Mouse (Mus musculus) CH12.LX (cell line): ENCODE measurements around the gene Ppard. TPM values are rescaled to one million over a fixed set of nuclear protein-coding genes. Genes with fewer than 3 reads are reported as not detected.
A peak's percentile ranks its signal among the peaks of the same experiment; 100 is the strongest.
"Not testable (repeated sequence)": the region's sequence is repeated elsewhere in the genome, so short reads cannot be mapped to it uniquely, and the experiment has no call there.

ENCODE experiments used
- DNase-seq: peaks from one replicate; pipeline ENCODE4 v3.0.0-alpha.2; 2013; ENCODE audit errors: extremely low read depth
- H3K27ac ChIP-seq: 2 replicates; pipeline ENCODE4 v1.5.1; 2012; ENCODE audit warnings: low read depth, mild to moderate bottlenecking, control low read depth, moderate library complexity; ENCODE audit not compliant: insufficient read depth
- H3K27me3 ChIP-seq: replicated peaks from 2 replicates; pipeline ENCODE3; 2012; ENCODE audit warnings: inconsistent platforms
- H3K36me3 ChIP-seq, 2 experiments: replicated peaks in 1 of 2; 2 replicates each; pipeline versions ENCODE3 to v1.6.1; 2012; ENCODE audit warnings: inconsistent platforms in 1 of 2, low read length in 1 of 2, mild to moderate bottlenecking in 1 of 2, mixed read lengths in 1 of 2, moderate library complexity in 1 of 2; ENCODE audit not compliant: control insufficient read depth in 1 of 2, insufficient read depth in 1 of 2
- H3K4me1 ChIP-seq, 2 experiments: 2 replicates each; pipeline ENCODE4 v1.6.1; 2012; ENCODE audit warnings: inconsistent platforms in 1 of 2, moderate library complexity in 1 of 2; ENCODE audit not compliant: insufficient read depth in 2 of 2, control insufficient read depth in 1 of 2
- H3K4me2 ChIP-seq: 2 replicates; pipeline ENCODE4 v1.6.1; 2012; ENCODE audit warnings: low read depth, mild to moderate bottlenecking, control low read depth; ENCODE audit not compliant: poor library complexity, insufficient read depth, severe bottlenecking
- H3K4me3 ChIP-seq, 3 experiments: fragments of 150-350 bp in 1 of 3; sonication (generic) in 1 of 3; replicated peaks in 1 of 3; 2 replicates each; pipeline versions ENCODE3 to v1.5.1; 2011 to 2012; ENCODE audit warnings: low read depth in 2 of 3, low read length in 2 of 3, mild to moderate bottlenecking in 2 of 3, moderate library complexity in 2 of 3, control low read depth in 1 of 3, improper control_type of control experiment in 1 of 3, inconsistent platforms in 1 of 3, mixed read lengths in 1 of 3; ENCODE audit not compliant: poor library complexity in 1 of 3
- H3K79me2 ChIP-seq: replicated peaks from 2 replicates; pipeline ENCODE4 v1.6.1; 2012; ENCODE audit warnings: mild to moderate bottlenecking, moderate library complexity; ENCODE audit not compliant: control insufficient read depth, poor library complexity, insufficient read depth, severe bottlenecking; ENCODE audit errors: extremely low read depth
- H3K9ac ChIP-seq: 2 replicates; pipeline ENCODE4 v1.6.1; 2012; ENCODE audit warnings: low read depth, mild to moderate bottlenecking, control low read depth, moderate library complexity; ENCODE audit not compliant: insufficient read depth
- H3K9me3 ChIP-seq: replicated peaks from 2 replicates; pipeline ENCODE3; 2012; ENCODE audit warnings: low read length, inconsistent platforms, mixed read lengths
- BHLHE40 ChIP-seq: IDR thresholded peaks from 2 replicates; pipeline ENCODE4 v1.6.1; 2011; ENCODE audit warnings: mild to moderate bottlenecking, low read depth, low read length, improper control_type of control experiment
- CHD2 ChIP-seq: IDR thresholded peaks from 2 replicates; pipeline ENCODE4 v1.6.1; 2011; ENCODE audit warnings: low read length, improper control_type of control experiment
- CTCF ChIP-seq, 2 experiments: IDR thresholded peaks in 1 of 2; conservative IDR thresholded peaks in 1 of 2; 2 replicates each; pipeline ENCODE4 v1.5.1; 2011 to 2012; ENCODE audit warnings: low read depth in 2 of 2, low read length in 2 of 2, improper control_type of control experiment in 1 of 2, inconsistent platforms in 1 of 2, mild to moderate bottlenecking in 1 of 2, moderate library complexity in 1 of 2
- E2F4 ChIP-seq: IDR thresholded peaks from 2 replicates; pipeline ENCODE4 v1.6.1; 2011; ENCODE audit warnings: low read depth, low read length, improper control_type of control experiment; ENCODE audit not compliant: insufficient replicate concordance
- ELF1 ChIP-seq: IDR thresholded peaks from 2 replicates; pipeline ENCODE4 v1.6.1; 2014; ENCODE audit warnings: low read depth, mild to moderate bottlenecking, inconsistent platforms, low read length, improper control_type of control experiment
- IRF4 ChIP-seq: IDR thresholded peaks from 2 replicates; pipeline ENCODE4 v1.6.1; 2014; ENCODE audit warnings: low read depth, mild to moderate bottlenecking, inconsistent platforms, low read length, improper control_type of control experiment
- MAX ChIP-seq: IDR thresholded peaks from 2 replicates; pipeline ENCODE4 v1.6.1; 2011; ENCODE audit warnings: low read length, improper control_type of control experiment
- MAZ ChIP-seq: IDR thresholded peaks from 2 replicates; pipeline ENCODE4 v1.6.1; 2012; ENCODE audit warnings: low read depth, mild to moderate bottlenecking, inconsistent platforms, low read length, improper control_type of control experiment, moderate library complexity
- MEF2A ChIP-seq: IDR thresholded peaks from 2 replicates; pipeline ENCODE4 v1.6.1; 2014; ENCODE audit warnings: low read depth, mild to moderate bottlenecking, inconsistent platforms, low read length, improper control_type of control experiment, borderline replicate concordance
- MYC ChIP-seq: IDR thresholded peaks from 2 replicates; pipeline ENCODE4 v1.6.1; 2011; ENCODE audit warnings: low read depth, mild to moderate bottlenecking, improper control_type of control experiment, low read length
- NRF1 ChIP-seq: IDR thresholded peaks from 2 replicates; pipeline ENCODE4 v1.6.1; 2014; ENCODE audit warnings: low read depth, mild to moderate bottlenecking, inconsistent platforms, low read length, improper control_type of control experiment, moderate library complexity
- POLR2A ChIP-seq: IDR thresholded peaks from 2 replicates; pipeline ENCODE4 v1.6.1; 2011; ENCODE audit warnings: low read depth, mild to moderate bottlenecking, improper control_type of control experiment, low read length
- RAD21 ChIP-seq: IDR thresholded peaks from 2 replicates; pipeline ENCODE4 v1.6.1; 2011; ENCODE audit warnings: low read depth, mild to moderate bottlenecking, low read length, improper control_type of control experiment, moderate library complexity
- RCOR1 ChIP-seq: conservative IDR thresholded peaks from 2 replicates; pipeline ENCODE4 v1.6.1; 2012; ENCODE audit warnings: low read depth, mild to moderate bottlenecking, inconsistent platforms, low read length, improper control_type of control experiment
- TCF12 ChIP-seq: IDR thresholded peaks from 2 replicates; pipeline ENCODE4 v1.6.1; 2014; ENCODE audit warnings: low read depth, mild to moderate bottlenecking, inconsistent platforms, low read length, improper control_type of control experiment
- USF1 ChIP-seq: IDR thresholded peaks from 2 replicates; pipeline ENCODE4 v1.6.1; 2014; ENCODE audit warnings: low read depth, mild to moderate bottlenecking, inconsistent platforms, low read length, improper control_type of control experiment
- USF2 ChIP-seq: conservative IDR thresholded peaks from 2 replicates; pipeline ENCODE4 v1.6.1; 2011; ENCODE audit warnings: low read depth, low read length, improper control_type of control experiment
- ZMIZ1 ChIP-seq: IDR thresholded peaks from 2 replicates; pipeline ENCODE4 v1.6.1; 2012; ENCODE audit warnings: low read depth, mild to moderate bottlenecking, inconsistent platforms, low read length, improper control_type of control experiment
- ZNF384 ChIP-seq: IDR thresholded peaks from 2 replicates; pipeline ENCODE4 v1.6.1; 2012; ENCODE audit warnings: low read depth, low read length, improper control_type of control experiment, inconsistent platforms
- dilution Hi-C: fragments of 300-500 bp; cut with MboI; formaldehyde crosslinking; loops from 2 replicates; pipeline ENCODE4 v1.14.3; 2020; ENCODE audit warnings: low sequenced_read_pairs; ENCODE audit not compliant: extremely low pct_unique_long_range_greater_than_20kb, extremely low pct_ligation_motif_present
- in situ Hi-C: fragments of 300-500 bp; cut with MboI; formaldehyde crosslinking; loops from 3 replicates; pipeline ENCODE4 v1.14.3; 2019; ENCODE audit warnings: low sequenced_read_pairs, low pct_ligation_motif_present, low pct_unique_long_range_greater_than_20kb, mixed read lengths
- polyA plus RNA-seq: library from polyadenylated mRNA; unstranded; fragments of >175 nt; gene quantifications from 2 replicates; pipeline ENCODE4 v1.2.1, GENCODE M21; 2012; ENCODE audit warnings: low read depth; ENCODE audit not compliant: insufficient read length
- total RNA-seq, 2 experiments: library from RNA; depleted of rRNA; stranded (reverse); fragments of 300-350 nt in 1 of 2; fragments of >200 nt in 1 of 2; gene quantifications; 2 replicates each; pipeline ENCODE4 v1.2.3; 2012 to 2014

Gene Ppard
- total and polyA plus RNA-seq, 3 experiments = 2.9 to 15.5 (median 7.3) TPM

DNA sequence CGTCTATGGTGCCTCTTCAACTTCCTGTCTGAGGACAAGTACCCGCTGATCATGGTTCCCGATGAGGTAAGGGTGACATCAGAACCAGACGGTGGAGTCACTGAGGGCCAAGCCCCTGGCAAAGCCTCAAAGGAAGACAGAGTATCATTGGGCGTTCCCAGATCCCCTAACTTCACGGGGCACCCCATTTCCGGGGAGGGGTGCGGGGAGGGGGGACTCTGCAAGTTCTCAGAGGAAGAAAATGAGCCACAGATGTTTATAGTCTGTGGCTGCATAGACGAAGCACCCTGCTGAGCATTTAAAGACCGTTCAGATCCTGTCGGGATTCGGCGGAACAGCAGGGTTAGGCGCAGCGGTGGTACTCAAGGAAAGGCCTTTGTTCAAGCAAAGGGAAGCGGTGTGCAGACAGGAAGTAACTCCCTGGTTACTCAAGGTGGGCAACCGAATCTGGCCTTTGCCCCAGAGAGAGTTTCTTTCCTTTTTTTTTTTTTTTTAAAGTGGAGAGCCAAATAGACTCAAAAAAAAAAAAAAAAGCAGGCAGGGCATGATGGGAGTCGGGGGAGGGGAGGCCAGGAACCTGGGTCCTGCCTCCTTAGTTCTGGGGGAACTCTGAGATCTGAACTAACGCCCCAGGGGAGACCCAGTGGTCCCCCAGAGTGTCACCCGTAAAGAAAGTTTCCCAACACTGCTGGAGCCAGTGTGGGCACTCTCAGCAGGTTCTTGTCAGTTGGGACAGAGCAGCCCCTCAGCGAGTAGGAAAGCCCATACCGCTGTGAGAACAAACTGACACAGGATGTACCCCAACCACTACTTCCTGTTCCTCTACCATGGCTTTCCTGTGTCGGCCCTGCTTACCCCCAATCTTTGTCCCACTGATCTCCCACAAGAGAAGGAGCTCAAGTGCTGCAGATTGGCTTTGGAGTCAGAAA is 14.5 kb upstream of the Ppard start:
- TF ChIP-seq ZNF384 (peak; percentile 91), CHD2 (peak; percentile 45; the same call in 1 of the 2 replicates), IRF4 (peak; percentile 8; the same call in 1 of the 2 replicates), MAX (no peak)
- H3K36me3 ChIP-seq = peaks cover 45 to 74% of the 10 kb centered on the region in 2 experiments
- H3K9ac ChIP-seq = peak overlapping the region; percentile 21; the same call in 1 of the 2 replicates
- H3K4me2 ChIP-seq = peak overlapping the region; percentile 51
- in situ Hi-C loops = loop anchor here (25.0 kb wide), 1 partner anchor 294 kb away; the partner anchor contains the start of gene Fkbp5
- H3K9me3 ChIP-seq = no peaks in the 10 kb centered on the region
- H3K4me3 ChIP-seq = no peak overlapping the region
- H3K27me3 ChIP-seq = no peaks in the 10 kb centered on the region
- peak overlapping the region; percentile 78 for H3K27ac ChIP-seq
- DNase-seq = no peak
- peaks cover 23 to 49% of the 10 kb centered on the region in 2 experiments for H3K4me1 ChIP-seq
- dilution Hi-C loops = no loop called here
- H3K79me2 ChIP-seq = no peaks in the 10 kb centered on the region; the same call in 1 of the 2 replicates

DNA sequence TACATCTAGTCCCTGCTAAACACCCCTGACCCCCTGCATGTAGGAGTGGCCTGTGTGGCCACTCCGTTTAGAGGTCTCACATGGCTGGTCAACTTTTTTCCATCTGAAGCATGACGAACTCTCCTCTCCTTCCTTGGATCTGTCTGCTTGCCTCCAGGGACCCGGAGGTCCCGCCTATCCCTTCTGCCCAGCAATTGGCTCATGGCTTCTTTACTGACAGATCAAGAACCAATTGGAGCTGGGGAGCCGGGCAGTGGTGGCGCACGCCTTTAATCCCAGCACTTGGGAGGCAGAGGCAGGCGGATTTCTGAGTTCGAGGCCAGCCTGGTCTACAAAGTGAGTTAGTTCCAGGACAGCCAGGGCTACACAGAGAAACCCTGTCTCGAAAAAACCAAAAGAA is 10.0 kb upstream of the Ppard start:
- H3K27ac ChIP-seq, H3K27me3 ChIP-seq, H3K79me2 ChIP-seq, H3K9ac ChIP-seq, H3K4me2 ChIP-seq, dilution Hi-C loops, DNase-seq, H3K4me3 ChIP-seq, H3K9me3 ChIP-seq: not testable (repeated sequence)
- Histone ChIP-seq H3K36me3 (peaks cover 49 to 64% of the 10 kb centered on the region in 2 experiments), H3K4me1 (peaks cover 21 to 67% of the 10 kb centered on the region in 2 experiments)
- in situ Hi-C loops = loop anchor here (25.0 kb wide), 1 partner anchor 290 kb away; the partner anchor contains the start of gene Fkbp5

DNA sequence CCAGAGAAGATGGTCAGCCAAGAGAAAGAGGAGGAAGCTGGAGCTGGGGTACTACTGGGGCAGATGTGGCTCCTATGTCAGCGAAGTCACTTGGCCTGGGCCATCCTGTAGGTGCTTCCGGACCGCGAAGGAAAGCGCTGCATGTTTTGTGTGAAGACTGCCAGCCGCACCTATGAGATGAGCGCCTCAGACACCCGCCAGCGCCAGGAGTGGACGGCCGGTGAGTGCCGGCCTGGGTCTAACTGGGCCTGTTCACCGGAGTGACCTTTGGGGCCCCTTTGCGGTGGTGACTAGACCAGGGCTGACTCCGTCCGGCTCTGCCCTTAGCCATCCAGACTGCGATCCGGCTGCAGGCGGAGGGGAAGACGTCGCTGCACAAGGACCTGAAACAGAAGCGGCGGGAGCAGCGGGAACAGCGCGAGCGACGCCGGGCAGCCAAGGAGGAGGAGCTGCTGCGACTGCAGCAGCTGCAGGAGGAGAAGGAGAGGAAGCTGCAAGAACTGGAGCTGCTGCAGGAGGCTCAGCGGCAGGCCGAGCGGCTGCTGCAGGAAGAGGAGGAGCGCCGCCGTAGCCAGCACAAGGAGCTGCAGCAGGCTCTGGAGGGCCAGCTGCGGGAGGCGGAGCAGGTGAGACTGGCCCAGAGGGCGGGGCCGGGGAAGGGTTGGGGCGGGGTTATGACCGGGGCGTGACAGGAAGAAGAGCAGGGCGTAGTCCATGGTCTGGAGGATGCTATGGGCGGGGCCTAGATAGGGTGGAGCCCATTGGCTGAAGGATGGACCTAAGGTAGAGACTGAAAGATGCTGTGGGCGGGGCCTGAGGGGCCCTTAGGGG is 8.7 kb upstream of the Ppard start:
- H3K27ac ChIP-seq = peak overlapping the region; percentile 88
- peak overlapping the region; percentile 18 for H3K4me2 ChIP-seq
- H3K4me1 ChIP-seq = peaks cover 13 to 54% of the 10 kb centered on the region in 2 experiments
- peak overlapping the region; percentile 64 for H3K9ac ChIP-seq
- H3K9me3 ChIP-seq = no peaks in the 10 kb centered on the region
- H3K79me2 ChIP-seq = no peaks in the 10 kb centered on the region; the same call in 1 of the 2 replicates
- DNase-seq = peak; percentile 100
- dilution Hi-C loops (no loop called here), in situ Hi-C loops (loop anchor here (25.0 kb wide), 1 partner anchor 289 kb away; the partner anchor contains the start of gene Fkbp5)
- peak overlapping the region; percentile 24 to 60 (median 60) for H3K4me3 ChIP-seq
- H3K27me3 ChIP-seq = no peaks in the 10 kb centered on the region
- peaks cover 57 to 75% of the 10 kb centered on the region in 2 experiments for H3K36me3 ChIP-seq
- TF ChIP-seq ZMIZ1 (0 out of 2 replicates have a peak, but pooled peaks have one; percentile 10), IRF4 (peak; percentile 43; the same call in 1 of the 2 replicates), NRF1 (no peak), MAX (no peak; the same call in 1 of the 2 replicates), MAZ (no peak), RAD21 (peak; percentile 9), TCF12 (no peak; the same call in 1 of the 2 replicates), POLR2A (peak; percentile 59), MYC (peak; percentile 27; the same call in 1 of the 2 replicates), USF2 (no peak), E2F4 (no peak), CTCF (conservative IDR thresholded peaks at IDR 0.05 in 1 of 2, IDR thresholded peaks at IDR 0.05 in 1 of 2; ENCODE audit: low read depth in 2 of 2, low read length in 2 of 2) (peak in 1 of 2 experiments; percentile 34; a peak in 1 of 4 replicates), BHLHE40 (0 out of 2 replicates have a peak, but pooled peaks have one; percentile 16), USF1 (no peak), RCOR1 (no peak), MEF2A (0 out of 2 replicates have a peak, but pooled peaks have one; percentile 20), ELF1 (peak; percentile 78; the same call in 1 of the 2 replicates)
